Mouse (Mus musculus): ENCODE results near the gene Ccser1. TPM values are rescaled to one million over a fixed set of nuclear protein-coding genes. Genes with fewer than 3 reads are reported as not detected.

Gene Ccser1
- polyA plus RNA-seq, 1 experiment, result not detected

DNA sequence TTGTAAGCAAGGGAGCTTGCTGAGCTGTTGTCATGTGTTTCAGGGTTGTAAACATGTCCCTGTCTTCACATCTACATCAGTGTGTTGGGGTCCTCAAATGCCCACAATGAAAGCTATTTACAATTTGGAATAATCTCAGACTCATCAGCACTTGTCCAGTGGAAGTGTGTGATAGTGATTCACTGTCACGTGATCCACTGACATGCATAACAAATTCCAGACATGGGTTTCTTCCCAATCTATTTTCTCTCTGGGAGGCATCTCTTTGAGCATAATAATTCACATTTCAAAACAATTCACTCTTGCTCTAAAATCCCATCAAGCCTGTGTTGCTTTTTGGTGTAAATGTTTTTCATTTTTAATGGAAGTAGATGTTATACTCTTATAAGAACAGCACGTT, 408.9 kb downstream of the Ccser1 start:
- Histone ChIP-seq H3K9me3 (ENCODE audit: control insufficient read depth, low read length) (no peaks in the 10 kb centered on the region; the same call in 1 of the 2 replicates), H3K27me3 (ENCODE audit: control insufficient read depth) (no peaks in the 10 kb centered on the region), H3K36me3 (ENCODE audit: control insufficient read depth) (no peaks in the 10 kb centered on the region), H3K4me1 (ENCODE audit: control insufficient read depth) (no peaks in the 10 kb centered on the region), H3K4me3 (replicated peaks) (no peak overlapping the region)
- TF ChIP-seq GATA1 (IDR thresholded peaks at IDR 0.05; ENCODE audit: low read length), result no peak
- no peak for TF ChIP-seq TAL1 (IDR thresholded peaks at IDR 0.05; ENCODE audit: low read length)

DNA sequence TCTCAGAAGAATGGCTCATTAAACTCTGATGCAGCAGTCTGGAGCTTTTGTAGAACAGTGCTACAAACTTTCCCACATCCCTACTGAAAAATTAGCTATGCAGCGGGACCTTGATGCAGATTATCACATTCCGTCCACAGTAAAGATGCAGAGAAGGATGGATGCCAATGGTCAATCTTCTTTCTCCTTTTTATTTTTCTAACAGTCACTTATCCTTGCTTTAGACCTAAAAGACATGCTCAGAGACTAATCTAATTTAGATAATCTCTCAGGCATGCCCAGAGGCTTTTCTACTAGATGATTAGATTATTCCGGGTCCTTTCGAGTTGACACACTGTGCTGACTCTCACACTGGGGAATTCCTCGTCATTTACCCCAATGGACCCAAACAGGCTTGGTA, 421.8 kb downstream of the Ccser1 start:
- no peaks in the 10 kb centered on the region for H3K4me1 ChIP-seq (ENCODE audit: control insufficient read depth)
- TF ChIP-seq GATA1 (IDR thresholded peaks at IDR 0.05; ENCODE audit: low read length) (no peak), TAL1 (IDR thresholded peaks at IDR 0.05; ENCODE audit: low read length) (no peak)
- H3K36me3 ChIP-seq (ENCODE audit: control insufficient read depth), result no peaks in the 10 kb centered on the region
- H3K4me3 ChIP-seq (replicated peaks), result no peak overlapping the region
- H3K27me3 ChIP-seq (ENCODE audit: control insufficient read depth), result no peaks in the 10 kb centered on the region
- H3K9me3 ChIP-seq (ENCODE audit: control insufficient read depth, low read length), result no peaks in the 10 kb centered on the region

GRCm38 (mm10) chr6:61614920-61615319, 434.8 kb downstream of the Ccser1 start:
- Histone ChIP-seq H3K36me3 (ENCODE audit: control insufficient read depth) (no peaks in the 10 kb centered on the region), H3K27me3 (ENCODE audit: control insufficient read depth) (no peaks in the 10 kb centered on the region), H3K9me3 (ENCODE audit: control insufficient read depth, low read length) (no peaks in the 10 kb centered on the region), H3K4me3 (replicated peaks) (no peak overlapping the region), H3K4me1 (ENCODE audit: control insufficient read depth) (no peaks in the 10 kb centered on the region)
- TF ChIP-seq GATA1 (IDR thresholded peaks at IDR 0.05; ENCODE audit: low read length) (no peak), TAL1 (IDR thresholded peaks at IDR 0.05; ENCODE audit: low read length) (no peak)

GRCm38 (mm10) chr6:61621707-61622106, 441.6 kb downstream of the Ccser1 start:
- Histone ChIP-seq H3K36me3 (ENCODE audit: control insufficient read depth) (no peaks in the 10 kb centered on the region), H3K9me3 (ENCODE audit: control insufficient read depth, low read length) (no peaks in the 10 kb centered on the region), H3K27me3 (ENCODE audit: control insufficient read depth) (no peaks in the 10 kb centered on the region), H3K4me1 (ENCODE audit: control insufficient read depth) (no peaks in the 10 kb centered on the region), H3K4me3 (replicated peaks) (no peak overlapping the region)
- no peak for TF ChIP-seq TAL1 (IDR thresholded peaks at IDR 0.05; ENCODE audit: low read length)
- no peak for TF ChIP-seq GATA1 (IDR thresholded peaks at IDR 0.05; ENCODE audit: low read length)

GRCm38 (mm10) chr6:61661414-61661813, 481.3 kb downstream of the Ccser1 start:
- H3K36me3 ChIP-seq (ENCODE audit: control insufficient read depth), result no peaks in the 10 kb centered on the region
- H3K9me3 ChIP-seq (ENCODE audit: control insufficient read depth, low read length), result no peaks in the 10 kb centered on the region
- TF ChIP-seq TAL1 (IDR thresholded peaks at IDR 0.05; ENCODE audit: low read length) (no peak), GATA1 (IDR thresholded peaks at IDR 0.05; ENCODE audit: low read length) (no peak)
- no peaks in the 10 kb centered on the region for H3K27me3 ChIP-seq (ENCODE audit: control insufficient read depth)
- H3K4me1 ChIP-seq (ENCODE audit: control insufficient read depth), result no peaks in the 10 kb centered on the region
- H3K4me3 ChIP-seq (replicated peaks), result no peak overlapping the region

GRCm38 (mm10) chr6:61664572-61664971, 484.4 kb downstream of the Ccser1 start:
- Histone ChIP-seq H3K9me3 (ENCODE audit: control insufficient read depth, low read length) (no peaks in the 10 kb centered on the region), H3K27me3 (ENCODE audit: control insufficient read depth) (no peaks in the 10 kb centered on the region), H3K4me3 (replicated peaks) (no peak overlapping the region), H3K4me1 (ENCODE audit: control insufficient read depth) (no peaks in the 10 kb centered on the region), H3K36me3 (ENCODE audit: control insufficient read depth) (no peaks in the 10 kb centered on the region)
- TF ChIP-seq TAL1 (IDR thresholded peaks at IDR 0.05; ENCODE audit: low read length) (no peak), GATA1 (IDR thresholded peaks at IDR 0.05; ENCODE audit: low read length) (no peak)

- Histone ChIP-seq H3K27me3 (ENCODE audit: control insufficient read depth) (no peaks in the 10 kb centered on the region), H3K4me1 (ENCODE audit: control insufficient read depth) (no peaks in the 10 kb centered on the region), H3K9me3 (ENCODE audit: control insufficient read depth, low read length) (no peaks in the 10 kb centered on the region), H3K36me3 (ENCODE audit: control insufficient read depth) (no peaks in the 10 kb centered on the region), H3K4me3 (replicated peaks) (no peak overlapping the region)
- TF ChIP-seq TAL1 (IDR thresholded peaks at IDR 0.05; ENCODE audit: low read length) (no peak), GATA1 (IDR thresholded peaks at IDR 0.05; ENCODE audit: low read length) (no peak)
These were observed 506.9 kb downstream of the Ccser1 start for GRCm38 (mm10) chr6:61687002-61687401.

GRCm38 (mm10) chr6:61703003-61703402, 522.9 kb downstream of the Ccser1 start:
- Histone ChIP-seq H3K36me3 (ENCODE audit: control insufficient read depth) (no peaks in the 10 kb centered on the region), H3K9me3 (ENCODE audit: control insufficient read depth, low read length) (no peaks in the 10 kb centered on the region), H3K27me3 (ENCODE audit: control insufficient read depth) (no peaks in the 10 kb centered on the region), H3K4me3 (replicated peaks) (no peak overlapping the region), H3K4me1 (ENCODE audit: control insufficient read depth) (no peaks in the 10 kb centered on the region)
- TF ChIP-seq TAL1 (IDR thresholded peaks at IDR 0.05; ENCODE audit: low read length) (no peak), GATA1 (IDR thresholded peaks at IDR 0.05; ENCODE audit: low read length) (no peak)

- no peak for TF ChIP-seq TAL1 (IDR thresholded peaks at IDR 0.05; ENCODE audit: low read length)
- no peak for TF ChIP-seq GATA1 (IDR thresholded peaks at IDR 0.05; ENCODE audit: low read length)
- Histone ChIP-seq H3K36me3 (ENCODE audit: control insufficient read depth) (no peaks in the 10 kb centered on the region), H3K4me3 (replicated peaks) (no peak overlapping the region), H3K27me3 (ENCODE audit: control insufficient read depth) (no peaks in the 10 kb centered on the region), H3K4me1 (ENCODE audit: control insufficient read depth) (no peaks in the 10 kb centered on the region), H3K9me3 (ENCODE audit: control insufficient read depth, low read length) (no peaks in the 10 kb centered on the region)
These were observed 541.1 kb downstream of the Ccser1 start for GRCm38 (mm10) chr6:61721220-61721619.

DNA sequence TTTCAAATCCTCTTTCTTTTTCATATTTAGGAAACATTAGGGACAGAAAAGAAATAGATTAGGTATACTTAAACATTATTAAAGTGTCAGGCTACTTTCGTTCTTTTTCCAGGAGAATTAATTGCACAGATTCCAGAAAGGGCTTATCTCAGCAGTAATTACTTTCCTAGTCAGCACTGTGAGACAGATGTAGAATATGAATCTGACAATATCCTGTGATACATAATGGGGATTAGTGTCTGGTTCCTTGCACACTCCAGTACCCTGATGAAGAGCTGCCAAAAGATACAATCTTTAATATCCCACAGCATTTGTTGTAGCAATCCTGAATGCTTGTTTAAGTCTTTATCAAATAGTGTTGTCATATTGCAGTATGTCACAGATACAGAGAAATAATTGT, 548.9 kb downstream of the Ccser1 start:
- no peak for TF ChIP-seq TAL1 (IDR thresholded peaks at IDR 0.05; ENCODE audit: low read length)
- no peak for TF ChIP-seq GATA1 (IDR thresholded peaks at IDR 0.05; ENCODE audit: low read length)
- Histone ChIP-seq H3K4me1 (ENCODE audit: control insufficient read depth) (no peaks in the 10 kb centered on the region), H3K27me3 (ENCODE audit: control insufficient read depth) (no peaks in the 10 kb centered on the region), H3K9me3 (ENCODE audit: control insufficient read depth, low read length) (no peaks in the 10 kb centered on the region), H3K4me3 (replicated peaks) (no peak overlapping the region), H3K36me3 (ENCODE audit: control insufficient read depth) (no peaks in the 10 kb centered on the region)
